Mouse (Mus musculus) thymus, postnatal 4 days (tissue): ENCODE measurements around the gene Ptpn14.
A peak's percentile ranks its signal among the peaks of the same experiment; 100 is the strongest.
"Not testable (repeated sequence)": the region's sequence is repeated elsewhere in the genome, so short reads cannot be mapped to it uniquely, and the experiment has no call there.

Experiments
- DNase-seq: peaks from one replicate; pipeline ENCODE4 v3.0.0; 2021

The Ptpn14 gene

GRCm38 (mm10) chr1:189727884-189728783, at the start of gene Ptpn14:
Ptpn14 (plus strand) TSS chr1:189728268.
- DNase-seq, result peak; percentile 82

GRCm38 (mm10) chr1:189679555-189679954, 48.5 kb upstream of the Ptpn14 start:
- no peak for DNase-seq

GRCm38 (mm10) chr1:189684786-189685415, 43.2 kb upstream of the Ptpn14 start:
- DNase-seq, result no peak

DNA sequence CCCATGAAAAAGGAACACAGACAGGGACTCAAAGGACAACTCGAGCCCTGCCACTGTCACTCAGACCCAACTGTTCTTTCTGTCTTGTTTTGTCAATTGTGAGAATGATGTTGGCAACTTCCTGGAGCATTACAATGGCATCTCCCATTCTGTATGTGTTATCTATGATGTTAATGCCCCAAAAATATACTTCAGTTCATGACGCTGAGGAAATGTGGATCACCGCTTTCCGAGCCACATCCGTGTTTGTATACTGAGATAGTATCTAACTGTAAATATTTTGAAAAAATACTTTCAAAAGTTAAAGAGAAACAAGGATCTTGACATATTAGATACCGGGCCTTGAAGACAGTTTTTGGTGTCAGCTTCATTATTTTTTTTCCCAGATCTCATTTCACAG, 42.0 kb upstream of the Ptpn14 start:
- no peak for DNase-seq

- peak; percentile 97 for DNase-seq
Measured at GRCm38 (mm10) chr1:189687654-189688387, 40.2 kb upstream of the Ptpn14 start, which contains the start of gene Cenpf. Cenpf (minus strand) TSS chr1:189688086.

DNA sequence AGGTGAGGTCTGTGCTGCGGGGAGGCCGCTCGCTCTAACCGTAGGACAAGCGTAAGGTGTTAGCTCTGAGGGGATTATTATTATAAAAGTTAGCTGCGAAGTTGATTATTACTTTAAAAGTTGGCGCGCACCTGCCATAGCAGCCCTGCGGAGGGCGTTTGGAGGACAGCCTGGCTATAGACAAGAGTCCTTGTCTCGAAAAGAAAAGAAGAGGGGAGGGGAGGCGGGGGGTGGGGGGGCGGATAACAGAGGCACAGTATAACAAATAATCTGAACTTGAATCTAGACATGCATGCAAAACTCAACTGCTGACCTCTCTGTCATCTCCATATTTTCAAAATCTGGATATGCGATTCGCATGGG, 39.7 kb upstream of the Ptpn14 start:
- DNase-seq, result no peak

DNA sequence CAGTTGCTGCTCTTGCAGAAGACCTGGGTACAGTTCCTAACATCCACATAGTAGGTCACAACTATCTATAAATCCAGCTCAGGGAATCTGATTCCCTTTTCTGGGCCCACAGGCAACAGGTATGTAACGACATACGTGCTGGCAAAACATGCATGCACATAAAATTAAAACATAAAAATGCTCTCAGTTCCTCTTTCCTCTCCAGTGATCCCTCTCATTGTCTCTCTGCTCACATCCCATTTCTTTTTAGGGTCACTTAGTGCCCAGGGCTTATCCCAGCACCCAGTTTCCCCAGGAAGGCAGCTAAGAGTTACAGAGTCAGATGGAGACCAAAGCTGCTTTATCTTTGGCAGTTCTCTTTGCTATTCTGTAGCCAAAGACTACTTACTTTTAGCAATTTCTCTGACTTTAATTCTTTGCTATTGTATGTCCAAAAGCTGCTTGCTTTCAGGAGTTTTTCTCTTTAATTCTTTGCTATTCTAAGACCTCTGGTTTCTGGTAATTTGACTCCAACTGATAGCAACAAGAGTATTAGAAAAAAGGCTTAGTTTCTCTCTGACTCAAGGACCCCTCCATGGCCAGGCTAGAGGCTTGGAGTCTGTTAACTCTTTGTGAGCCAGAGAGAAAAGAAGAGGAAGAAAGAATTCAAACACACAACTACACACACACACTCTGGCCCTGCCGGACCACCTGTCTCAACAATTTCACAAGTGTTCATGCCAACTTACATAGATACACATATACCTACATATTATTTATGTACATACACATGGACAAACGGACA, 38.8 kb upstream of the Ptpn14 start:
- no peak for DNase-seq

- DNase-seq, result not testable (repeated sequence)
Measured at GRCm38 (mm10) chr1:189692442-189692841, 35.6 kb upstream of the Ptpn14 start.

GRCm38 (mm10) chr1:189694391-189694790, 33.7 kb upstream of the Ptpn14 start:
- DNase-seq, result no peak

- no peak for DNase-seq
Measured at GRCm38 (mm10) chr1:189695321-189695720, 32.7 kb upstream of the Ptpn14 start.

- no peak for DNase-seq
Measured at GRCm38 (mm10) chr1:189698416-189698815, 29.7 kb upstream of the Ptpn14 start.

DNA sequence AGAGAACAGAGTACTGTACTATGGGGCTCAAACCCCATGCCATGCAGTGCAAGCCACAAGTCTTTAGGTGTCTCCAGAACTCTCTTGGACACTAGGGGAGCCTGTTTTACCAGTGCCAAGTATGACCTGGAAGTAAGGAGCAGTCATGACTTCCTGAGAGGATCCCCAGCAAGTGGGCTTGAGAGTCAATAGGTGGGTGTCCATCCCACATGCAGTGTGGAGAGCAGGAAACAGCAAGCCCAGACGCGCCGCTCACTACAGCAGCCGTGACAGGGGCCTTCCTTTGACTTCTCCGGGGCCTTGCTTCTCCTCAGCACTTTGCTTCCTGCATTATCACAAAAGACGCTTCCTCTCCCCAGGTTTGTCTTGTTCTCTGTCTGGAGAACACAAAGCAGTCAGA, 27.9 kb upstream of the Ptpn14 start:
- no peak for DNase-seq

DNA sequence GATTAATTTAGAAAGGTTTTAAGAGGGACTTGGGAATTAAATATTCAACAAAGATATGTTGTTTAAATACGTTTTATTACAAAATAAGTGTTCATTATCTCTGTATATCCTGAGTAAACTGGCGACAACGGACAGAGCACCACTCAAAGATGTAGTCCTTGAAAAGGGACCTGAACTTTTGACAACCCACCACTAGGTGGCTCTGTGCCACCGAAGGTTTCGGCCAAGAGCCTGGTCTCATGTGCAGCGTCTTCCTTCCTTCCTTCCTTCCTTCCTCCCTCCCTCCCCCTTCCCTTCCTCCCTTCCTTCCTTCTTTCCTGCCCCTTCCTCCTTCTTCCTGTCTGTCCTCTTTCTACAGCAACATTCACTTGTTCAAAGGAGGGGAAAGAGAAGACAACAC, 27.1 kb upstream of the Ptpn14 start:
- peak; percentile 83 for DNase-seq

DNA sequence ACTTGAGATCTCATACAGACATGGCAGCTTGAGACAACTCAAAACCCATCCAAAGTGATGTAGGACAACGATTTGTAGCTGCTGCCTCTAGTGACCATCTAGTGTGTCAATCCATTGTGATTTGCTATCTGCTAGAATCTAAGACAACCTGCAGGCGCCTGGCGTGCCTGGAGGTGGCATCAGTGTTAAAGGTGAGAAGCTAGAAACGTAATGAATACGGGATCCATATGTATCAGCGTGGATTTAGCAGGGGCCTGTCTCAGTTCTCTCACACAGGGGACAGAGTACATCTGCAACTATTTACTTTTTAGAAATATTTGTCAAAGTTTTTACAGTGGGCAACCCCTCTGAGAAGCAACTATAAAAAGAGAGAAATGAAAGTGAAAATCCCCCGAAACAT, 24.9 kb upstream of the Ptpn14 start:
- peak; percentile 73 for DNase-seq

DNA sequence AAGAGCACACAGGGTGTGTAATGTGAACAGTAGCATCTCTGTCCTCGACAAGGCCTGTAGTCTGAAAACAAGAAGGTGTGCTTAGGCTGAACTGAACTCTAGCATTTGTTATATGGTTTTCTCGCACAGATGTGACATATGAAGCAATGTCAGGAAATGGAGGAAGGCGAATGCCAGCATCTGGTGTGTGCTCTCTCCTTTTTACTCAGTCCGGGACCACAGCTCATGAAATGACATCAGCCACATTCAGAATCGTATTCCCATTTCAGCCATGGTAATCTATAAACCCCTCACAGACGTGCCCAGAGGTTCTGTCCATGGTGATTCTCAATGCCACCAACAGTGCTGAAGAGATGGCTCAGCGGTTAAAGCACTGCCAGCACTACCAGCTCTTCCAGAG, 24.5 kb upstream of the Ptpn14 start:
- no peak for DNase-seq

DNA sequence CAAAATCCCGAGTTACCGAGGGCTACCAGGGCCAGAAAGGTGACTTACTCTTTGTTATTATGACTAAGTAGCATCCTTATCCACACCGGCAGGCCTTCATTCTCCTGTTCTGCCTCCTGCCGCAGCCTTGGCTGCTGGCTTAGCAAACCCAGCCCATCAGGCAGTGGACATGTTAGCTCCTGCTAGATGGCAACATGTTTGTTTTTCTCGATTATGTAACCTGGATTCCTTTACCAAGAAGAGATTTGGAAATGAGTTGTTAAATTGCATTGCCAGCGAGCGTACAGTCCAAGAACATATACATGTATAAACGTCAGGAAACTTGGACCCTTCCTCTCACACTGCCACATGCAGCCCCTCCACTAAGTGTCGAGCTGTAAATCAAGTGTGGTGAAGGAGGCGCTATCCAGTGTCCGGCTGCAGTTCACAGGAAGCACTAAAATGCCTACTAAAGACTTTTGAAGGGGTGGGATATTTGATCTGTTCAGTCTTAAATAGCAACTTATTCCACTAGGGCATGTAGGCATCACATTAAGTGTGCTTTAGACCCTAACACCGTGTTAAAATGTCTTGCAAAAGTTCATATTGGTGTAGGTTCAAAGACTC, 21.9 kb upstream of the Ptpn14 start:
- no peak for DNase-seq

GRCm38 (mm10) chr1:189707014-189707413, 21.1 kb upstream of the Ptpn14 start:
- DNase-seq, result no peak

- no peak for DNase-seq
Measured at GRCm38 (mm10) chr1:189707419-189707818, 20.6 kb upstream of the Ptpn14 start.

GRCm38 (mm10) chr1:189709001-189709400, 19.1 kb upstream of the Ptpn14 start:
- DNase-seq, result no peak

- DNase-seq, result no peak
Measured at GRCm38 (mm10) chr1:189715915-189716797, 11.9 kb upstream of the Ptpn14 start.

DNA sequence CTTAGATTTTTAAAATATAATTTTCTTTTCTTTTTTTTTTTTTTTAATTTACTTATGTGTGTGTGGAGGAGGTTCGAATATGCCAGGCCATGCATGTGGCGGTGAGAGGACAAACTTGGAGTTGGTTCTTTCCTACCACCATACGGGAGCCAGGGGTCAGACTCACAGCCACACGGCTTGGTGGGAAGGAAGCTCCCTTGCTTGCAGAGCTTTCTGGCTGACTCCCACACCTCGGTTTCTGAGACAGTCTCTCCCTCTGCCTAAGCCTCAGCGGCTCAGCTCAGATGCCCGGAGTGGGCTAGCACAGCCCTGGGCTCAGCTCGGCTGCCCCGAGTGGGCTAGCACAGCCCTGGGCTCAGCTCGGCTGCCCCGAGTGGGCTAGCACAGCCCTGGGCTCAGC, 10.5 kb upstream of the Ptpn14 start:
- DNase-seq, result no peak
